Mouse (Mus musculus): Measurements from ENCODE around the gene Hnrnph2.

GRCm38 (mm10) chrX:134635860-134636259 lies 34.9 kb downstream of the Hnrnph2 start:
- TF ChIP-seq POLR2A (IDR thresholded peaks at IDR 0.05; ENCODE audit: insufficient read length, low read depth) (no peak), MYOG (IDR thresholded peaks at IDR 0.05; ENCODE audit: control insufficient read depth in 1 of 3, insufficient read depth in 1 of 3, insufficient read length in 2 of 3, low read depth in 2 of 3) (no peak), CEBPB (IDR thresholded peaks at IDR 0.05; ENCODE audit: insufficient read depth, poor library complexity, severe bottlenecking) (no peak), POLR2AphosphoS2 (IDR thresholded peaks at IDR 0.05; ENCODE audit: insufficient read length, low read depth) (no peak), E2F4 (IDR thresholded peaks at IDR 0.05; ENCODE audit: insufficient read depth) (no peak), USF1 (IDR thresholded peaks at IDR 0.05; ENCODE audit: low read depth) (no peak), MYOD1 (IDR thresholded peaks at IDR 0.05; ENCODE audit: control insufficient read depth in 1 of 3, insufficient read length in 2 of 3, low read depth in 2 of 3) (peak in 1 of 3 experiments; percentile 43), MAX (IDR thresholded peaks at IDR 0.05; ENCODE audit: low read depth) (no peak)
